Mouse (Mus musculus): ENCODE results near the gene Irf8.

Irf8 gene

DNA sequence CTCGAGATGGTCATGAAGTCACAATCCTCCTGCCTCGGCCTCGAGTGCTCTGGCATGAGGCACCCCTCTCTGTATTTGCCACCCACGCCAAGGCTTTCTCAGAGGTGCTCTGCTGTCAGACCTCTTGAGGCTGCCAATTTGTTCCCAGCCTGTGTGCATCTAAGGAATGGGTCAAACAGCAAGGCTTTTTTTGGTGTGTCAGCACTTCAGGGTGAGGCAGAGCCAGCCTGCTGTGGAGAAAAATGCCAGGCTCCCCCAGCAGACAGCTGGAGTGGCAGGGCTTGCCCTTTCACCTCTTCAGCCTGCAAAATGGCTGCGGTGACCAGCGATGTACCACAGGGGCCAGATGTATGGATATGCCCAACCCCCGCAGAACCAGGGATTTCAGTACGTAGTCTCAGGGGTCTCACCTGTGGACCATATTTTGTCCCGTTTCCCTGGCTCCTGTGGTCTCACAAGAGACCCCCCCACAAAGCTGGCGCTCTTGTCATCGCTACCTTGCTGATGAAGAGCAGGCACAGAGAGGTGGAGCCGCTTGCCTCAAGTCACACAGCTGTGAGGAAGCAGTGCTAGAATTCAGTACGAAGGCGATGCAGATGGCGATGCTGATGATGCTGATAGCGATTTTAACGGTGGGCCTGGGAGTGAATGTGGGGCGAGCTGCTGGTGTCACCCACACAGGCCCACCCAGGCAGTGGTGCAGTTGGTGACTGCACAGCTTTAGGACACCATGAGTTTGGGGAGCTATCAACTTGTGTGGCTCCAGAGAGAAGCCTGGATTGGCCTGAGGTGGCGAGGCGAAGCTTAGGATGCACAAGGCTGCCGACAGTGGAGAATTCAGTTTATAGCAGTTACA is 15.3 kb downstream of the Irf8 start:
- peak; percentile 37 for DNase-seq

DNA sequence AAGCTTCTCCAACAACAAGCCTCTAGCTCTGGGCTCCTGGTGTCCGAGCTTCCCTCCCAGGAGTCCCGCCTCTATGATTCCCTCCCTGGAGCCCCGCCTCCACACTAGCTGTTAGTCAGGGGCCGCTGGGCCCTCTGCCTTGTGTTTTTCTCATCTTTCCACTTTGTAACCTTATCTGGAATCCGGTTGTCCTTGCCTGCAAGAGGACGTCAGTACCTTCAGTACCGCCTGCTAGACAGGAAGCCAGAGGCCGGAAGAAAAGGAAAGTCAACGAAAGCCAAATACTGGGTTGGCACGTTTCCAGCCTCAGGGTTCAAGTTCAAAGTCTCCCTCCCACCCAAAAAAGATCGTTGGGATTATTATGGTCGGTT is 15.9 kb downstream of the Irf8 start:
- DNase-seq = peak; percentile 84

GRCm38 (mm10) chr8:120753476-120753875 is 17.3 kb downstream of the Irf8 start:
- DNase-seq = no peak

DNA sequence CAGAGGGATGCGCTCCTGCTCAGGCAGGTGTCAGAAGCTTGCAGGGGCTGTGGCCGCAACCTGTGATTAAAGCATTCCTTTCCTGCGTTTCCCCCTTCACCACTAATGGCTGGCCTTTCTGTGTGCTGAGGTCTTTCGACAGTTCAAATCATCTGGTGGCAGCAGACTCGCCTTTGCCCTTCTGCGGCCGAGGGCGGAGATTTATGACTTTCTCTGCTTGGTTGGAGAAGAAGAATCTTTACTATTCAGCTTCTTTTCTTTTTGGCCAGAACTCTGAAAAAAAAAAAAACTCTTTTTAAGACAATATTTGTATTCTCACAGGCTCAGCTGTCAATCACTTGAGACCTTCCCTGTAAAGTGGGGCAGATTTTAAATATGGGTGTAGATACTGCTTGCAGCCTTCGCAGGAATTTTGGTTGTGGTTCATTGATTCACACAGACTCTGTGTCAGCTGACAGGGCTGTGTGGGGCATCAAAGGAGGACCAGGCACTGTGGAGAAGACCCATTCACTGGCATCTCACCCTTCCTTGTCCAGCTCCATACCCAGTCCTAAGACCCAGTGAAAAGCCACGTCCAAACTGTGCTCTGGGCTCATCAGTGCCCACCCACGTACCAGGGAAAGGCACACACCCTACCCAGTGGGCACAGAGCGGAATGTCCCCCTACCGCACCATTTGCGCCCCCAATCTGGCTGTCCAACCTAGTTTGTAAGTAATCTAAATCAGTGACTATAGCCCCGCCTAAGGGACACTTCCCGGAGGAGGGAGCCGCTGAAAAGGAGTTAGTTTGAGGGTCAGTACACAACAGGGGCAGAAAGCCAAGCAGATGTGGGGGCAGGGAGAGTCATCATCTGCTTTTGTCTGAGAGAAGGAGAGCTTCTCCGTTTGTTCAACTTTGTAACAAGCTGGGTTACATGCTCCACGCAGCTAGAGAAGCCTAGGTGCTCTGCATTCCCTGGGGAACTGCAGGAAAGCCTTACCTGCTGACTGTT is 19.4 kb downstream of the Irf8 start:
- peak; percentile 76 for DNase-seq

GRCm38 (mm10) chr8:120758005-120758404 is 21.8 kb downstream of the Irf8 start:
- no peak for DNase-seq

DNA sequence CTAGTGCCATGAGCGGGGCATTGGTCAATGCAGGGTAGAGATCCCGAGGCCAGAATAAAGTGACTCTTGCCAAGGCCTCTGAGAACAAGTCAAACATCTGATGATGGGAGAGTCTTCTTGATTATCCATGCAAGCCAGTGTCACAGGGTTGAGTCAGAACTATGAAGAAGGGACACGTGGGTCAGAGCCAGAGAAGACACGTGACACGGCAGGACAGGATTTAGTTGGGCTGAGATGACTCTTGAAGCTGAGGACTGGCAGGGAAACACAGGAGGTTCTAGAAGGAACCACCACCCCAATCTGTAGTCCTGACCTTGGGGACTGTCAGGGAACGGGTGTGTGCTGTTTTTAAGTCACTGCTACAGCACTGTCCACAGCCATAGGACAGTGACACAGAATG is 23.7 kb downstream of the Irf8 start:
- no peak for DNase-seq

GRCm38 (mm10) chr8:120760341-120761215 is 24.4 kb downstream of the Irf8 start:
- DNase-seq = no peak

DNA sequence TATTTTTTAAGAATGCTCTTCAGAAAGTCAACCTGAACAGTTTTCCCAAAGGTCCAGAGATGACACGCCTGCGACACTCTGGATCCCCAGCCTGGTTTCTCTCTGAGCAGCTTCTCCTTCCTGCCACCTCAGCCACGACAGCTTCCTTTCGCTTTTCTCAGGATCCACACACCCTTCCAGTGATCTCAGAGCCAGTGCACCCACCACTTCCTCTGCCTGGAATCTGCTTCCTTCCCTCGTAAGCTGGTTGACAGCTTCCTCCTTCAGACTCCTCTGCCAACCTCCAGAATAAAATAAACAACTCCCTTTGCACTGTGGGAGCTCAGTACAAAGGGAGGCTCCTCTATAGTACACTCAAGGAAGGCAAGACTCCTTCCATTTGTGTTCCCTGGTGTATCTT is 27.1 kb downstream of the Irf8 start:
- no peak for DNase-seq

- DNase-seq = no peak
Observed at GRCm38 (mm10) chr8:120764638-120765037, 28.5 kb downstream of the Irf8 start.

DNA sequence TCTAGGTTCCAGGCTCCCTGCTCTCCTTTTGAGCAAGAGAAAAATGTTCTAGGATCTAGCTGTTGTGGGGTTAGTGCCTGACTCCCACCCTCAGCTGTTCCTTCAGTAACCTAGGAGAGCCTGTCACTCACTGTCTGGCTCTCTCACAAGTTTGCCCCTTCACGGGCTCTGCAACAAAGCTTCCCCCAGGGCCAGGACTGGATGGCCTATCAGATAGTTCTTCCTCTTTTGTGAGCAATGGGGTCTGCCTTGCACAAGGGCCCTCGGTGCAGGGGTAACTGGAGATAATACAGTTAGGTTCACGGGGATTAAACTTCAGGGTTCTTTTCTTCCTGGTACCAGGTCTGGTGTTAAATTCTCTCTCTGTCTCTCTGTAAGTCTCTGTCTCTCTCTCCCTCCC is 30.5 kb downstream of the Irf8 start:
- no peak for DNase-seq

DNA sequence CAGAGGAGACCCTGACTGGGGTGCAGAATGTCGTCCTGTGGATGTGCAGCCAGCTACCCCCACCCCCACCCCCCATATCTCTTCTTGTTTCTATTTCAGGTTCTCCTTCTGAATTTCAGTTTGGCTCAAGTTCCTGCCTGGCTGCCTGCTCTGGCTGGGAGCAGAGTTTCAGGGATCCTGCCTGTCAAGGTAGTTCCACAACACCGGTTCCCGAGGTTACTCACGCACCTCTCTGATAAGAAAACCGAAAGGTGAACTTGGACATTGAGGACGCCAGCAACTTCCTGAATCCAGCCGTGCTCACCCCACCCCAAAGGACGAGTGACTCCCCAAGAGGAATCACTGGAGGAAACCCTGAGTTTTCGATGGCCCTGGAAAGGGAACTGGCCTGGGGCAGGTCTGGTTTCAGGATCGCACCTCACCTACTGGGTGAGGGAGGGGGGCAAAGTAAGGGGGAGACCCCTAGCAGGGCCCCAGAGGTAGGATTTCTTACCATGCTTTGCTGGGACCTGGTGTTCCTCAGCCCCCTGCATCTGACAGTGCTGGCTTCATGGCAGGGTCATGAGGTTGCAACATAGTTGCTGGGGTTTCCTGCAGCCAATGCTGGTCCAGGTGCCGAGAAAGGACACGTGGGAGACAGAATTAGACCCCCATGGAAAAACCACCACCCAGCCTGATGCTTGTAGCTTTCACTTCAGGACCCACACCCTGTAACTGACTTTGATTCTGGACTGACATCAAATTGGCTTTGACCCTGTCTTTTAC is 32.5 kb downstream of the Irf8 start:
- no peak for DNase-seq

DNA sequence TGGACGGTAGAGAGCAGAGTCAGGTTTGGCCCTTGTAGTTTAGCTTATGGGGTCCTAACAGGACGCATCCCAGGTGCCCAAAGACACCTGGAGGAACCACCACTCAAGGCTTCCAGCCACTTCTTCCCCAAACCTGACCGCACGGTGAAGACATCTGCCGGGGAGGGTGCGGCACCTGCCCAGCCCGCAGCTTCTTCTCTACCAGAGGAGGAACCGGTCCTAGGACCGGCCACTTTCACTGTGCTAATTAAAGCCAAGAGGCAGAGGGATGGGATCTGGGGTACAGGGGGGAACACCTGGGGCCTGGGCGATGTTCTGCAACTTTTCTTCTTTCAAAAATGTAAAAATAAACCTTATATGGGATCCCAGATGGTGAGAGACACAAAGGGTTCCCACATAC is 41.0 kb downstream of the Irf8 start:
- no peak for DNase-seq

DNA sequence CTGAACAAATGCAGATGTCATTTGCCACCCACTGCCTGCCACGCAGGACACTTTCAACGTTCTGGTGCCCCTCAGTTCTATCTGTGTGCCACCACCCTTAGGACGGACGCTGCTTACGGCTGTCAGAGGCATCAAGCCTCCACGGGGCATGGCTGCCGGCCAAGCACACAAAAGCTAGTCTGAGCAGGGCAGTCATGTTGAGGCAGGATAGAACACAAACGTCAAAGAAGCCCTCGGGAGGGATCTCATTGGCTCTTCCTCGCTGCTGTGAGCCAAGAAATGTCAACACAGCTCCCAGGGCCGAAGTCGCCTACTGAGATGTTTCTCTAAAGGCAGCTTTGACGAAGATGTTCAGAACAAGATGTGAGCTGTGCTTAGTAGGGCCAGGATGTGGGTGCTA is 41.6 kb downstream of the Irf8 start:
- no peak for DNase-seq

- no peak for DNase-seq
Observed at GRCm38 (mm10) chr8:120779106-120779505, 42.9 kb downstream of the Irf8 start.

- no peak for DNase-seq
Observed at GRCm38 (mm10) chr8:120783781-120784180, 47.6 kb downstream of the Irf8 start.

DNA sequence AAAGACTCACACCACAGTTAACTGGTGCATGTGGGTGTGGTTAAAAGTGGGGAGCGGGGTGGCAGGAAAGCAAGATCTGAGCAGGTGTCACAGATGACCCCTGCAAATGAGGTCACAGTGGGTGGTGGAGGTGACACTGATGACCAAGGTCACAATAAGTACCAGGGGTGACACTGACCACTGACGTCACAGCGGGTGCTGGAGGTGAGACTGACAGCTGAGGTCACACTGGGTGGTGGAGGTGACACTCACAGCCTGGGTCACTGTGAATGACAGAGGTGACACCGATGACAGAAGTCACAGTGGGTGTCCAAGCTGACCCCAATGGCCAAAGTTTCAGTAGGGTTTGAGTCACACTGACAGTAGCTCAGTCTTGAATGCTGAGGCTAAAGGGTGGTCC is 50.6 kb downstream of the Irf8 start:
- DNase-seq = no peak

DNA sequence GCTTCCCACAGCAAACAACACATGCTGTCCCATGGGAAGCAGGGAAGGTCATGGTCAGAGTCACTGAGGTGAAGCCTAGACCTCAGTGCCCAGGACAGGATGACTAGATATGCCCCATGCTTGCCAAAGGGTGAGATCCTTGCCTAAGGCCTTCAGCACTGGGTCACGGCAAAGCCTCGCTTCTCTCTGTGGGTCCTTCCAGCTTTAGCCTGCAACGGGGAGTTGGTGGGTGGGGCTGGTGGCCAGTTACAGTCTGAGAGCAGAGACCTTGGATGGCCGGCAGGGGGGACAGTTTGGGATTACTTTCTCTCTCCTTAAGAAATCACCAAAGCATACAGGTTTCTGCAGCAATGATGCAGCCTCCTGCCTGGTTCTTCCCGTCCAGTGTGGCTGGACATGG is 51.5 kb downstream of the Irf8 start:
- DNase-seq = peak; percentile 30

DNA sequence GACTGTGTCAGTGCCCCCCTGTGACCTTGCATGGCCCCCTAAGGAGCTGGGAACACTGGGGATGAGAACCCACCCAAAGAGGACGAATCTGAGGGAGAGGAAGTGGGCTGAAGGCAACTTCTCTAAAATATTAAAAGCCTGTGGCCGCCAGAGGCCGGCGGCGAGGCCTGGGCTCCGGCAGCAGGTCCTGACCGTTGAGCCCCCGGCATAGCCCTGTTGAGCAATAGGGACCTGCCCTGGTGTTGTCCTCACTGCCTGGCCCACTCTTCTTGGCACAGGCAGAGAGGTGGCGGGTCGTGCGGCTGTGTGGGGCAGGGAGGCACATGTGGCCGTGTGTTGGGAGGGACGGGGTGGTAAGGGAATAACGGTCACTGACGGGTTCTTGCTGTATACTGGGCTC is 56.6 kb downstream of the Irf8 start:
- no peak for DNase-seq

GRCm38 (mm10) chr8:120795944-120796635 is 59.9 kb downstream of the Irf8 start:
- DNase-seq = peak; percentile 94

DNA sequence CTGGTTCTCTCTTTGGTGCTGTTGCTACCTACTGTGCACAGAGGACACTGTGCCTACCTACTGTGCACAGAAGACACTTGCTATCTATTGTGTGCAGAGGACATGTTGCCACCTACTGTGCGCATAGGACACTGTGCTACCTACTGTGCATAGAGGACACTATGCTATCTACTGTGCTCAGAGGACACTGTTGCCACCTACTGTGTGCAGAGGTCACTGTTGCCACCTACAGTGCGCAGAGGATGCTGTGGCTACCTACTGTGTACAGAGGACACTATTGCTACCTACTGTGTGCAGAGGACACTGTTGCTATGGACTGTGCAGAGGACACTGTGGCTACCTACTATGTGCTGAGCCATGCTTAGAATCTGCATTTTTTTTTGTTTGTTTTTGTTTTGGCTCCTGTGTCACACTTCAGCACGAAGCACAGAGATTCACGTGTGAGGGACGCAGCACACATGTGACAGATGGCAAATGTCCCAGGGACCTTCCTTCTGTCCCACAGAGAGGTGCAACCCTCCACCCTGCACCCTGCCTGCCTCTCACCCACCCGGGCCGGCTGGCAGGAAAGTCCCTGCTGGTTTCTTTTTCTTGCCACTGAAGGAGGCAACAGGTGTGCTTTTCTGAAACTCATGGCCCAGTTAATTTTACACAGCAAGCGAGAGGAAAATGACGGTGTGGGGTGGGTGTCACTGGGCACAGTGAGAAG is 61.0 kb downstream of the Irf8 start:
- no peak for DNase-seq
